Mouse (Mus musculus): ENCODE results near the gene Tiprl.

DNA sequence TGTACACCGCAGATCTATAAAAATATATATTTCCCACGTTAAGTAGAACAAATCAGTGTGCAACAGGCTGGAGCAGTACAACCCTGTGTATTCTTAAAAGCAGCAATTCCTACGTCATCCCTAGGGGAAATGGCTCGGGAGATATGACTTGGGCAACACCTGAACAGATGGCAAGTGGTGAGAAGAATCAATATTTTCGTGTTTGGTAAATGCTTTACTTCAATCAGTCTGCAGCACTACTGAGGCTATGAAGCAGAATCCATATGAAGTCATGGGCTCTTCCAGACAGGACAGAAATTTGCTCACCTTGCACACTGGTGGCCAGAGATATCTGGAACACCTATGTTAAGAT lies 42.2 kb downstream of the Tiprl start:
- TF ChIP-seq CTCF (IDR thresholded peaks at IDR 0.05; ENCODE audit: low read depth, low read length), result no peak
- no peak for TF ChIP-seq POLR2A (IDR thresholded peaks at IDR 0.05; ENCODE audit: borderline replicate concordance, low read depth, low read length)
